Mouse (Mus musculus): ENCODE measurements at regions not wholly inside any gene's neighbourhood (a gene's known extent, or its start where the extent isn't known, plus 50 kb on each side); places are given as distances from the start of the nearest gene placed in this dataset.

DNA sequence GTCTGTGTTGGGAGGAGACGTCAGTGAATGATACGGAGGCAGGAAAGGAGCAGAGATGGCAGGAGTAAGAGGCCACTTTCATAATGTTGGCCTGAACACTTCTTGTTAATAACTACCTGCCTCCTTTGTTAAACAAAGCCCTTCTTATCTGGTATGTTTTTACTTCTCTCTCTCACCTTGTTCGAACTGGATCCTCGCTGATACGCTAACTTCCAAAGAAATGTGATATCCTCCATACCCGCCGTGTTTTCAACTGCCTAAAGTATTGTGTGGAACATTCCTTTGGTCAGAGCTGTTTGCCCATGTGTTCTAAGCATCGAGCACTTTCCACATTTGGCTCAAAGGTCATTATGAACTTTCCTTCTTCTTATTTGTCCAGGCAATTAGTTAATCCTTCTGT lies 887.8 kb upstream of the Lrrc6 start:
- no peak for ATAC-seq (ENCODE audit: insufficient read depth)
- Histone ChIP-seq H3K36me3 (replicated peaks) (no peaks in the 10 kb centered on the region), H3K9me3 (replicated peaks) (no peaks in the 10 kb centered on the region), H3K4me3 (replicated peaks) (no peak overlapping the region), H3K27ac (replicated peaks) (no peak overlapping the region), H3K27me3 (no peaks in the 10 kb centered on the region), H3K4me1 (replicated peaks) (no peaks in the 10 kb centered on the region), H3K9ac (no peak overlapping the region), H3K4me2 (no peak overlapping the region)
- WGBS (ENCODE audit: insufficient replicate concordance): 67% methylated on average over 8 of the region's 8 CpGs

DNA sequence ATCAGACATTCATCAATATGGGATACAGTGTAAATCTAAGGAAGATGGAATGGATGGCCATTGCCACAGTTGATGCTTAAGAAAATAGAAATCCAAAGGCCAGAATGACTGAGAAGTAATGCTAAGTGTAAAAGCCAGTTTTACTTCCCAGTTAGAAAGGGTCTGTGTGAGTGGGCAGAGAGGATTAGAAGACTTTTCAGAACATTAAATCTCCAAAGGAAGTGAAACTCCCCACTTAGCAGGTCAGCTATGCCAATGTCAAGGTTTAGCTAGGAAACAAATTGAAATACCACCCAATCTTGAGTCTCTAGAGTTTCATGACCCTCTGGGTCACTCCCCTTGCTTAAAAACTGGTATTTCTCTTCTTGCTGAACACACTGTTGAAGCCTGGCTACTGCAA lies 886.2 kb upstream of the Lrrc6 start:
- no peak for ATAC-seq (ENCODE audit: insufficient read depth)
- no peaks in the 10 kb centered on the region for H3K36me3 ChIP-seq (replicated peaks)
- no peak overlapping the region for H3K9ac ChIP-seq
- H3K27ac ChIP-seq (replicated peaks): no peak overlapping the region
- no peak overlapping the region for H3K4me2 ChIP-seq
- H3K27me3 ChIP-seq: no peaks in the 10 kb centered on the region
- no peak overlapping the region for H3K4me3 ChIP-seq (replicated peaks)
- no peaks in the 10 kb centered on the region for H3K4me1 ChIP-seq (replicated peaks)
- H3K9me3 ChIP-seq (replicated peaks): no peaks in the 10 kb centered on the region

DNA sequence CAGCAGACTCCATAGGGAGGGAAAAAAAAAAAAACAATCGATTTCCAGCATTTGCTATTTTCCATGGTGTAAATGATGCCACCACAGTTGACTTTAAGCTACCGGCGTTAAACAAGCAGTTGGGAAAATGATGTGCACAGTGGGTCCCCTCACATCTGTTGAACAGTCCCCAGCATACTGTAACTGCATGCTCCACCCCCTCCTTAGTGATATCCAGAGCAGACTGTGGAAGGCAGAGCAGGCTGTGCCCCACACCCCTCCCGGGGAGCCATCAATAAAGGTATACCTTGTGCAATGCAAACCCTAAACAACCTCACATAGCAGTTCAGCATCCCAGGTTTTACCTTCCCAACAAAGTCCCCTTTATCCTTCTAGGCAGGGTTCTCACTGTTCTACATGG lies 872.9 kb upstream of the Lrrc6 start:
- Histone ChIP-seq H3K9me3 (replicated peaks) (no peaks in the 10 kb centered on the region), H3K4me2 (no peak overlapping the region), H3K27ac (replicated peaks) (no peak overlapping the region), H3K9ac (no peak overlapping the region), H3K27me3 (no peaks in the 10 kb centered on the region), H3K36me3 (replicated peaks) (no peaks in the 10 kb centered on the region), H3K4me3 (replicated peaks) (no peak overlapping the region), H3K4me1 (replicated peaks) (no peaks in the 10 kb centered on the region)
- ATAC-seq (ENCODE audit: insufficient read depth): no peak
- WGBS (ENCODE audit: insufficient replicate concordance): 64% methylated on average over 4 of the region's 4 CpGs

DNA sequence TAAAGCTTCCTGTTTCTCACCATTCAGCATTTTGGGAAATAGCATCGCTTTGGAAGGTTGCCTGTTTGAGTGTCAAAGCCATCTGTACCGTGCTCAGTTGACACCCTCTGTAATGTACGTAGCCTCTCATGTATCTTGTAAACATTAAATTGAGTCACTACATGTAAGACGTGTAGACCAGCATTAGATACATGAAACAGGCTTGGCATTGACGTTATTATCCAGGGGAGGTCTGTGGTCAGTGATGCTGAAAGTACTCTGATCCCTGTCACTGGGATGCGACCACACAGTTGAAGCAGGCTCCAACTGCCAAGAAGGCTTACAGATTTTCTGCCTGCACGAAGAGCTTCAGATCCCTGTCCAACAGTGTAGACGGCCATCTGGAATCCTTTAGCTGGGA lies 872.3 kb upstream of the Lrrc6 start:
- H3K4me3 ChIP-seq (replicated peaks): no peak overlapping the region
- H3K9me3 ChIP-seq (replicated peaks): no peaks in the 10 kb centered on the region
- H3K27ac ChIP-seq (replicated peaks): no peak overlapping the region
- no peaks in the 10 kb centered on the region for H3K4me1 ChIP-seq (replicated peaks)
- no peaks in the 10 kb centered on the region for H3K27me3 ChIP-seq
- no peak overlapping the region for H3K9ac ChIP-seq
- no peak for ATAC-seq (ENCODE audit: insufficient read depth)
- no peak overlapping the region for H3K4me2 ChIP-seq
- WGBS (ENCODE audit: insufficient replicate concordance): 63% methylated on average over 8 of the region's 8 CpGs
- no peaks in the 10 kb centered on the region for H3K36me3 ChIP-seq (replicated peaks)

DNA sequence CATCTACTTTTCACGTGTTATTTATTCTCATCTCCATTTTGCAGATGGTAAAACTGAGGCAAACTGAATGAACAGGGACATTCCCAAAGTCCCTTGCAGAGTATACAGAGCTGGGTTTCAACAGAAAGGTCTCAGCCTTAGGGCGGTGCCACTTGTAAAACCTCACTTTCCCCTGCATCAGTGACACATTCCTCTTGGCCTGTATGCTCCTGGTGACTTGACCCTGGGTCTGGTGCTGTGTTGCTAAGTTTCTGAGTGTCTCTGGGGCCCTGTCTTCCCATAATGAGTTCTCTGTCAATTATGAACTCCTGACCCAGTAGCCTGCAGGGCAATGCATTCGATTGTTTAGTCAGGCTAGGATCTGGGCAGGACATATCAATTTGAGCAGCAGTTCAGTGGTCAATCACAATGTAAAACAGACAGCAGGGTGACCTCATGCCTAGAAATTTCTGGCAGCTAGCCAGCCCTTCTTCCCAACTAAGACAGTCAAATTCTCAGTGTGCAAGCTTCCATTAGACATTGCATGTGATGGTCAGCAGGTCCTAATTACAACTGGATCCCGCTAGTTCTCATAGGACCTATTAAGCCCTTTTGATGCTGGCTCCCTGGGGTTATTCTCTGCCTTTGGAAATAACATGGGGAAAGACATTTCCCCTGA lies 863.5 kb upstream of the Lrrc6 start:
- no peak for ATAC-seq (ENCODE audit: insufficient read depth)
- Histone ChIP-seq H3K4me3 (replicated peaks) (no peak overlapping the region), H3K36me3 (replicated peaks) (no peaks in the 10 kb centered on the region), H3K4me2 (no peak overlapping the region), H3K27ac (replicated peaks) (no peak overlapping the region), H3K9ac (no peak overlapping the region), H3K4me1 (replicated peaks) (peaks cover 5% of the 10 kb centered on the region; the same call in 1 of the 2 replicates), H3K9me3 (replicated peaks) (no peaks in the 10 kb centered on the region), H3K27me3 (no peaks in the 10 kb centered on the region)
- WGBS (ENCODE audit: insufficient replicate concordance): 58% methylated on average over 4 of the region's 4 CpGs

DNA sequence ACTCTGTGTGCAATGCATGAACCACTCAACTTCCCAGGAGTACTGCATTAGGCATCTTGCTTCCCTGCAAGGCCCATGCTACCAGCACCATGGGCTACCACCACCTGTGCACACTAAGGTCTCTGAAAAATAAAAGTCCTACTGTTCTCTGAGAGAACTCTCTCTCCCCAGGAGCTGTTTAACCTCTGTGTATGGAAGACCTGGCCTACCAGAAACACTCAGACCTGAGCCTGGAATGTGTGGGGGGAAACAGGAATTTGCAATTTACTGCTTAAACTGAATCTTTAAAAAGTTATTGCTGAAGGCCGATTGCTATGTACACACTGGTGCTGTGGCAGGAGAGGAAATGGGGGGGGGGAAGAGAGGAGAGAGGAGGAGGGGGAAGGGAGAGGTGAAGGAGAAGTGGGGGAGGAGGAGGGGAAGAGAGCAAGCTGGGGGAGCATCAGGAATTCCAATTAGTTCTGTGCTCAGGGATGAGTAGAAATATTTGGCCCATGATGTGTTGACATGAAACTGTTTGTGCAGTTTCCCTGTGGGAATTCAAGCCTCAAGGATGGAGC lies 860.4 kb upstream of the Lrrc6 start:
- Histone ChIP-seq H3K4me1 (replicated peaks) (peaks cover 5% of the 10 kb centered on the region; the same call in 1 of the 2 replicates), H3K36me3 (replicated peaks) (no peaks in the 10 kb centered on the region), H3K4me3 (replicated peaks) (no peak overlapping the region), H3K27me3 (no peaks in the 10 kb centered on the region), H3K9ac (no peak overlapping the region), H3K4me2 (no peak overlapping the region), H3K27ac (replicated peaks) (no peak overlapping the region), H3K9me3 (replicated peaks) (no peaks in the 10 kb centered on the region)
- 4% methylated on average over 1 of the region's 1 CpGs for WGBS (ENCODE audit: insufficient replicate concordance)
- ATAC-seq (ENCODE audit: insufficient read depth): no peak

DNA sequence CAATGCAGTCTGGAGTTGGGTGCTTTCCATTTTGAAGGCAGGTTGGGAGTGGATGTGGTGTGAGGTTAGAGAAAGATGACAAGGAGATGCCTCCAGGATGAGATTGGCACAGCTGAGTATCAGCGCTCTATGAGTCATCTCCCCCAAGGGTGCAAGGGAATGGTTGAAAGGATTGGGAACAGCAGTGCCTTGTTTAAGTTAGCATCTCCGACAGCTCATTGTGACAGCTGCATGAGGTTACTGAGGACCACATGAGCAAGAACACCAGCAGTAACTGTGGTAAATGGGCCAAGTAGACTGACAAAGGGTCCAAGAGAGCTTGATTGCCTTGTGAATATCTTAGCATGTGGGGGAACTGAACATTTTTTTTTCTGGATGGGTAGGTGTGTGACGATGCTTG lies 857.2 kb upstream of the Lrrc6 start:
- no peaks in the 10 kb centered on the region for H3K9me3 ChIP-seq (replicated peaks)
- H3K4me3 ChIP-seq (replicated peaks): no peak overlapping the region
- H3K27ac ChIP-seq (replicated peaks): no peak overlapping the region
- 73% methylated on average over 3 of the region's 3 CpGs for WGBS (ENCODE audit: insufficient replicate concordance)
- no peak overlapping the region for H3K9ac ChIP-seq
- no peak for ATAC-seq (ENCODE audit: insufficient read depth)
- peaks cover 5% of the 10 kb centered on the region; the same call in 1 of the 2 replicates for H3K4me1 ChIP-seq (replicated peaks)
- no peaks in the 10 kb centered on the region for H3K36me3 ChIP-seq (replicated peaks)
- H3K27me3 ChIP-seq: no peaks in the 10 kb centered on the region
- H3K4me2 ChIP-seq: no peak overlapping the region

DNA sequence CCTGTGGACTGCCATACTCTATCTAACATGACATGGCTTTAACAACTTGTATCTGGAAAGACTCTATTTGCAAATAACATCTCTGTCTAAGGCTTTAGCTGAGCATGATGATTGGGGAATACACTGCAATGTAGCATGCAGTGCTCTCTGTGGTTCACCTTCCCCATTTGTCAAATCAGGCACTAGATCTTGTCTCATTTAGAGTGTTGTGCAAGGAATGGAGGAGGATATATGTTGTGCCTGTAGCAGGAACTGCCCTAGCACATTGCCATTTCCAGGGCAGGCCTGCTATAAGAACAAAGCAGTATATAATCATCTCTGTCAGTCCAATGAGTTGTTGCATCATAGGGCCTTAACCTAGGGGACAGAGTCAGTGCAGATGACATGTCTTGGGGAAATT lies 854.6 kb upstream of the Lrrc6 start:
- no peaks in the 10 kb centered on the region for H3K9me3 ChIP-seq (replicated peaks)
- H3K9ac ChIP-seq: no peak overlapping the region
- H3K4me3 ChIP-seq (replicated peaks): no peak overlapping the region
- H3K4me2 ChIP-seq: no peak overlapping the region
- no peaks in the 10 kb centered on the region for H3K36me3 ChIP-seq (replicated peaks)
- H3K4me1 ChIP-seq (replicated peaks): no peaks in the 10 kb centered on the region
- no peak for ATAC-seq (ENCODE audit: insufficient read depth)
- H3K27ac ChIP-seq (replicated peaks): no peak overlapping the region
- no peaks in the 10 kb centered on the region for H3K27me3 ChIP-seq

DNA sequence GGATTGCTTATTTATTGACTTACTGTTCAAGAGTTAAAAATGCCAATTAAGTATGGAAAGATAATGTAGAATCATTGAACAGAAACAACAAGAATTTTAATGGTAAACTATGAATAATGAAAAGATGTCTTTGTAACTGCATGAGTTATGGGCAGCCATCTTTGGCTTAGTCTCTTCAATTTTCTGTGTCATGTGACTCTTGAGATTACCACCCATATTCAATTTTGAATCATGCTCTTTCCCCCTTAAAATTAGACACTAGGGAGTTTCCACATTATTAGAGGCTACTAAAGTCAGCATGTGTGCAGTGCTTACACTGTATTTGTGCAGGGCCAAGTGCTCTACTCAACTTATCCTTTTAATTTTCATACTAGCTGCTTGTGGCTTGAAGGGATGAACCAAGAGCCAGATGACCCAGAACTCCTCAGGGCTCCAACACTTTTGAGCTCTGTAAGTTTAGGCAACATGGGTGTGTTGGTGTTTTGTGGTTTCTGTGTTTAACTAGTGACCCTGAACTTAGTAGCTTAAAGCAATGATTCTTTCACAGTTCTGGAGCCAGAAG lies 854.0 kb upstream of the Lrrc6 start:
- no peaks in the 10 kb centered on the region for H3K27me3 ChIP-seq
- H3K9me3 ChIP-seq (replicated peaks): no peaks in the 10 kb centered on the region
- ATAC-seq (ENCODE audit: insufficient read depth): no peak
- H3K9ac ChIP-seq: no peak overlapping the region
- H3K36me3 ChIP-seq (replicated peaks): no peaks in the 10 kb centered on the region
- no peak overlapping the region for H3K27ac ChIP-seq (replicated peaks)
- no peaks in the 10 kb centered on the region for H3K4me1 ChIP-seq (replicated peaks)
- H3K4me2 ChIP-seq: no peak overlapping the region
- no peak overlapping the region for H3K4me3 ChIP-seq (replicated peaks)

DNA sequence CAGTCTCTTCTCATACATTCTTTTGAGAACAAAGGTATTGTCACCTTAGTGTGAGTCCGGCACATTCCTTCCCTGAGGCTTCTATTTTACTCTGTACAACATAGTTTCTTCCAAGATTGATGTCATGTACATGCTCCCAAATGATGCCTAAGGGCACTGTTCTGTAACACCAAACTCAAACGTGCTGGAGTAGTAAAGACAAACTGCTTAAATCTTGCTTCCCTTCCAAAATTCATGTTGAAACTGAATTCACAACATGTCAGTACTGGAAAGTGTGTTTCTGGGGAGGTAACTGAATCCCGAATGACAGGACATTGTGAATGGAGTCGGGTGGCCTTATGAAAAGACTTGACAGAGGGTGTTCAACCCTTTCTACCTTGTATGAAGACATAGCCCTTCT lies 848.8 kb upstream of the Lrrc6 start:
- Histone ChIP-seq H3K9me3 (replicated peaks) (no peaks in the 10 kb centered on the region), H3K27me3 (no peaks in the 10 kb centered on the region), H3K9ac (no peak overlapping the region), H3K4me3 (replicated peaks) (no peak overlapping the region), H3K4me2 (no peak overlapping the region), H3K36me3 (replicated peaks) (no peaks in the 10 kb centered on the region), H3K4me1 (replicated peaks) (no peaks in the 10 kb centered on the region), H3K27ac (replicated peaks) (no peak overlapping the region)
- WGBS (ENCODE audit: insufficient replicate concordance): 57% methylated on average over 4 of the region's 4 CpGs
- ATAC-seq (ENCODE audit: insufficient read depth): no peak

DNA sequence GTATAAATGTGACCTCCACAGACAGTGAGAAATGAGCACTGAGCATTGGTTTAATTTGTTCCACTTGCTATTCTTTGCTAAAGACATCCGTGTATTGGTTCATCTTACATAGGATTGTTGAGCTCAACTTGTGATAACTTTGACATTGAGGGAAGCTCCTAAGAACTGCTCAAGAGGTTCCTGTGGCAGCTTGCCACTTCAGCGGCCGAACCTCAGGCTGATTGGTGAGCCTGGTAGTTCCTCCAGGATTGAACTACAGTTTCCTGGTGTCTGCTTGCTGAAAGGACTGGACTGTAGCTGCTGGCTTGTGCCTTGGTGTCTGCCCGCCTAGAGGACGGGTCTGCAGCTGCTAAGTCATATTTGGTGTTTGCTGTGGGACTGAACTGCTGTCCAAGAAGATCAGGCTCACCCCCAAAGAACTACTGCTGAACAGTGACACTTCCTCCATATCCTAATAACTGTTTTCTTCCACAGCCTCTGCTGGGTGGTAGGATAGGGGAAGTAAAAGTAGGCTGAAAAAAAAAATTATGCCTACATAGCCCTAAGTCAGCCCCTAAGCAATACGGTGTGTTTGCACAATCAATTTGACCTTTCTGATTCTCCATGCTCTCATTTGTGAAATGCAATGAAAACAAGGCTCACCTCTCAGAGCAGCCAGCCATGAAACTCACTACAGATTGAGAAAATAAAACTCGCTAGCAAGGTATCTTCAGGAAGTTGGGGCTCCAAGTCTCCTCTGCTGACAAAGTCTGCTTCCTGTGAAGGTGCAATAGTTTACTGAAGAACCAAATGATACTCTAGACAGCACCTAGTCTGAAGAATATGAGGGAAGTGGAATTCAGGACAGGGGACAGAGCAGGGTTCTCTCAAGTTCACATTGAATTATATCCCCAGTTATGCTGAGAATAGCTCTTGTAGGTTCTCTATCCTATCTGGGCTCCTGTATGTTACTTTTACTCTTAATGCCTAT lies 844.8 kb upstream of the Lrrc6 start:
- no peaks in the 10 kb centered on the region for H3K36me3 ChIP-seq (replicated peaks)
- H3K9me3 ChIP-seq (replicated peaks): no peaks in the 10 kb centered on the region
- H3K4me1 ChIP-seq (replicated peaks): no peaks in the 10 kb centered on the region
- no peak overlapping the region for H3K4me3 ChIP-seq (replicated peaks)
- no peak overlapping the region for H3K9ac ChIP-seq
- no peak overlapping the region for H3K4me2 ChIP-seq
- H3K27ac ChIP-seq (replicated peaks): 0 out of 2 replicates have a peak overlapping the region, but pooled peaks have one; percentile 38
- 34% methylated on average over 7 of the region's 7 CpGs for WGBS (ENCODE audit: insufficient replicate concordance)
- no peak for ATAC-seq (ENCODE audit: insufficient read depth)
- H3K27me3 ChIP-seq: no peaks in the 10 kb centered on the region
